Mouse (Mus musculus) lung, postnatal 14 days (tissue): ENCODE results near the gene Gdf9.
A peak's percentile ranks its signal among the peaks of the same experiment; 100 is the strongest.

ENCODE experiments used
- DNase-seq: peaks from one replicate; pipeline ENCODE4 v3.0.0; 2021

Gene Gdf9

GRCm38 (mm10) chr11:53479171-53479782 lies 48.5 kb downstream of the Gdf9 start:
- DNase-seq, result no peak

GRCm38 (mm10) chr11:53479783-53480301 lies 49.0 kb downstream of the Gdf9 start, which contains the start of the genes Gm9945 and Sowaha:
Gm9945 (plus strand) TSS chr11:53480166.
Sowaha (minus strand) TSS chr11:53480274.
- peak; percentile 31 for DNase-seq

GRCm38 (mm10) chr11:53481088-53481730 lies 50.4 kb downstream of the Gdf9 start:
- DNase-seq, result no peak

- DNase-seq, result no peak
These were observed 52.5 kb downstream of the Gdf9 start for GRCm38 (mm10) chr11:53483159-53483891.

GRCm38 (mm10) chr11:53485719-53486118 lies 54.9 kb downstream of the Gdf9 start:
- no peak for DNase-seq

GRCm38 (mm10) chr11:53486351-53486750 lies 55.5 kb downstream of the Gdf9 start:
- DNase-seq, result no peak

GRCm38 (mm10) chr11:53486822-53487594 lies 56.2 kb downstream of the Gdf9 start:
- peak; percentile 39 for DNase-seq
